Mouse (Mus musculus) thymus, postnatal 25 days (tissue): Measurements from ENCODE around the gene Dspp.

Experiments
- DNase-seq: peaks from one replicate; pipeline ENCODE4 v3.0.0; 2022

The Dspp gene

DNA sequence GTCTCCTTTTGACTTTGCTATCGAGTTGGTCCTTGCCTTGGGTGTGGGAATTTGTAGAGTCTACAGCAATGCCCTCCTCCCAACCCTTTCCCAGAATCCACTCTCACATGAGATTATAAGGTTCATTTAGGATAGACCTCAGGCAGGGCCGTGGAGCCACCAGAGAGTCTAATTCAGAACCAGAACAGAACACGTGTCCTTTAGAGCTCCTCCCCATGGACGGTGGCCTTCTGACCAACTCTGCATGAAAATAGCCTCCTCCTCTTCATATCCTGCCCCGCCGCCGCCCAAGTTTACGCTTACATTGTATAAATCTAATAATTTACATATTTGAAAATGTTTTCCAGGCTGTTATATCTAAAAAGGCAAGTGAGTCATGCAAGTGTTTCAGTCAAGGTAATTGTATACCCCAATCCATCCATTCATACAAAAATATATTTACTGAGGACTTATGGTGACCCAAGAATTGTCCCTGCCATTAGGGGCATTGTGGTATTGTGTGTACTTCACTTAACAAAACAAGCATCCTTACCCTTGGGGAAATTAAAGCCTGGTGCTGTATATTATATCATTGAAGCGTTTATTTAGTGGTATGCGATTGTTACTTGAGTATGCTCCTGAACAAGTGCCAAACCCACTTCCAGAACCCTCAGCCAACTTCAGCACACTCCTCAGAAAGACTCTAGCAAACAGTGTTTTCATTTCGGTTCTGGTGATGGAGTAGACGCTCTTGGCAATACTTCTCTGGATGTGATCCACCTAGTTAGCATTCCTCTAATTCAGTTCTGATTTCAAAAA lies 30.8 kb downstream of the Dspp start:
- no peak for DNase-seq

DNA sequence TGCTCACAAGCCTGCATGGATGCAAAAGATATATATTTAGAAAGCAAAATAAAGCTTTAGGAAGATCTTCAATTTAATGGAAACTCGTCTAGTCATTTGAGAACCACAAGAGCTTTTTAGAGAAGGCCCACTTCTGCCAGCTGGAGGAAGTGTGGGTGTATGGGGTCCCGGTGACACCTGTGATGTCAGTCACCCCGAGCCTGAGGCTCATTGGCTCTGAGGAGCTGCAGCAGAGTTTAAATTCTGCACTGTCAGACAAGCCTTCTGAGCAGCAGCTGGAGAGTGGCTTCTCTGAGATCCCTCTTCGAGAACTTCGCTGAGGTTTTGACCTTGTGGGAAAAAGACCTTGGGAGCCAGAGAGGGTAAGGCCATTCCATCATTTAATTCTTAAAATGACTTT lies 31.8 kb downstream of the Dspp start, which contains the start of gene Dmp1:
TSS of gene Dmp1 (plus strand) at position 263 of the 400 bp plus-strand sequence.
- DNase-seq = no peak

- no peak for DNase-seq
These were observed 42.0 kb downstream of the Dspp start for GRCm38 (mm10) chr5:104212531-104212930.

- no peak for DNase-seq
These were observed 48.4 kb downstream of the Dspp start for GRCm38 (mm10) chr5:104218926-104219325.

GRCm38 (mm10) chr5:104224299-104224698 lies 53.8 kb downstream of the Dspp start:
- DNase-seq = no peak

DNA sequence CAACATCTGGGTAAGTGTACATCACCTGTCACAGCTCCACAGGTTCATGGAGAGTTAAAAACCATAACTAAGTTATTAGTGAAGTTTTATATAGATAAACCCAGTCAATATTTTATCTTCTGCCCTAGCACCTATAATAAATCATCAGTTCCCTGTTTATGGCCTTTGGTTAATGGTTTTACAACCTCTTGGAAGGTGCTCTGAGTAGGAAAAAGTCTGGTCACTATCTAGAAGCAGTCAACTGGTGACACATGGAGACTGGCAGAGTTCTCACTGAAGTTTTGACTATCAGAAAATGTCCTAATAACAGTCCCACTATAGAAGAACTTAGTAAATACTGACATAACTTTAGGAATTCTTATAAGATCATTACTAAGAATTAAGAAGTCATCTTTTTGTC lies 54.2 kb downstream of the Dspp start:
- DNase-seq = no peak

DNA sequence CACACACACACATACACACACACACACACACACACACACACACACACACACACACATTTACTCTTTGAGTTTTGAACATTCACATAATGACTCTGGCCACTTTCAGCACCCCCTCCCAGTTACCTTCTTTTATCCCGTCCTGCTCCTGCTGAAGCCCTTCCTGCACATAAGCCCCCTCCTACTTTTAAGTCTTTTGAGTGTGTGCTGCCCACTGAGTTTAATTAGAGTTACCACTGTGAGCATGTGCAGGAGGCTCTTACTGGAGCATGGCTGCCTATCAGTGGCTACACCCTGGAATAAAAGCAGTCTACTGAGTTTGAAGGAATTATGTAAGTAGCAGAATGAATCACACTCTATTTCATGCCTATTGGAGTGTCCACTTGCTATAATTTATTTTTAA lies 58.0 kb downstream of the Dspp start:
- no peak for DNase-seq
